ENCODE assay signal across 18 mouse cellular contexts in genomic region chr8:121708406-121708805, GRCm38 (mm10). TPM values are rescaled to one million over a fixed set of nuclear protein-coding genes. Genes with fewer than 3 reads are reported as not detected.
"Had no signal": no experiment of that assay in that cellular context is flagged by ENCODE, and none has a peak within 500 bp of the region (broad histone marks: within the 10 kb centered on the region; RNA-seq: fewer than 3 reads in every experiment).

No protein-coding gene starts in this region.

- H3K9ac ChIP-seq: liver, embryonic 15.5 days; lung, embryonic 14.5 days; midbrain, embryonic 15.5 days; neural tube, embryonic 12.5 days; stomach, embryonic 15.5 days had no signal

- H3K4me3 ChIP-seq: layer of hippocampus, adult 2 months; limb, embryonic 10.5 days; liver, embryonic 15.5 days; midbrain, embryonic 10.5 days; midbrain, embryonic 15.5 days; neural tube, embryonic 12.5 days; stomach, embryonic 15.5 days had no signal

- H3K36me3 ChIP-seq: limb, embryonic 10.5 days; liver, embryonic 15.5 days; midbrain, embryonic 10.5 days; midbrain, embryonic 15.5 days; neural tube, embryonic 12.5 days; stomach, embryonic 15.5 days had no signal

- H3K27me3 ChIP-seq: midbrain, embryonic 15.5 days; neural tube, embryonic 12.5 days; stomach, embryonic 15.5 days had no signal

- H3K4me1 ChIP-seq: liver, embryonic 15.5 days; midbrain, embryonic 10.5 days; midbrain, embryonic 15.5 days; neural tube, embryonic 12.5 days; stomach, embryonic 15.5 days had no signal

- ATAC-seq: hindbrain, embryonic 16.5 days; inflammation-experienced regulatory T-cells, adult 6 months; intestine, postnatal 0 days; midbrain, embryonic 15.5 days had no signal

- H3K27ac ChIP-seq: layer of hippocampus, adult 2 months; limb, embryonic 10.5 days; liver, embryonic 15.5 days; midbrain, embryonic 10.5 days; midbrain, embryonic 15.5 days; stomach, embryonic 15.5 days had no signal

- DNase-seq: lung, embryonic 14.5 days; lung, postnatal 10 days; lung, postnatal 4 days; right cerebral cortex, postnatal 14 days; thymus, adult 2 months; thymus, postnatal 25 days had no signal

- H3K9me3 ChIP-seq: limb, embryonic 10.5 days; liver, embryonic 15.5 days; midbrain, embryonic 10.5 days; midbrain, embryonic 15.5 days; neural tube, embryonic 12.5 days; stomach, embryonic 15.5 days had no signal

- H3K4me2 ChIP-seq: liver, embryonic 11.5 days; liver, embryonic 15.5 days; lung, embryonic 14.5 days; midbrain, embryonic 15.5 days; neural tube, embryonic 12.5 days; stomach, embryonic 15.5 days had no signal

RNA-seq across cellular contexts. Expression of gene Jph3, which starts 21.0 kb away (rescaled TPM):
- total RNA-seq: monocyte, adult 5-6 weeks had no signal
- polyA plus RNA-seq: inflammation-experienced regulatory T-cells, adult 6 months had no signal

RNA-seq across cellular contexts. Expression of gene Zcchc14, which starts 55.7 kb away (rescaled TPM):
- total RNA-seq: monocyte, adult 5-6 weeks had no signal
